Mouse (Mus musculus) spleen, adult 2 months (tissue): ENCODE data around the gene Col8a2. TPM values are rescaled to one million over a fixed set of nuclear protein-coding genes. Genes with fewer than 3 reads are reported as not detected.

Source experiments
- DNase-seq, 2 experiments: peaks; one replicate each; pipeline versions ENCODE4 v3.0.0 to v3.0.0-alpha.2; 2012 to 2021; ENCODE audit warnings: low spot score in 2 of 2, low read depth in 1 of 2
- H3K27ac ChIP-seq: fragments of 200-500 bp; 2 replicates; pipeline ENCODE4 v1.5.1; 2012; ENCODE audit warnings: low read length, inconsistent platforms; ENCODE audit not compliant: insufficient read depth
- H3K27me3 ChIP-seq: fragments of 200-500 bp; 2 replicates; pipeline ENCODE4 v1.6.1; 2012; ENCODE audit warnings: mild to moderate bottlenecking, moderate library complexity, low read length, inconsistent platforms; ENCODE audit not compliant: control insufficient read depth, insufficient read depth
- H3K36me3 ChIP-seq: fragments of 200-500 bp; 2 replicates; pipeline ENCODE4 v1.6.1; 2012; ENCODE audit warnings: mild to moderate bottlenecking, low read length, inconsistent platforms; ENCODE audit not compliant: control insufficient read depth, insufficient read depth
- H3K4me1 ChIP-seq: fragments of 200-500 bp; 2 replicates; pipeline ENCODE4 v1.6.1; 2011; ENCODE audit warnings: inconsistent platforms; ENCODE audit not compliant: control insufficient read depth, insufficient read depth, insufficient read length
- H3K4me3 ChIP-seq: fragments of 200-500 bp; 2 replicates; pipeline ENCODE4 v1.5.1; 2011; ENCODE audit warnings: mild to moderate bottlenecking, inconsistent platforms; ENCODE audit not compliant: insufficient read depth, insufficient read length; ENCODE audit errors: extremely low read depth
- CTCF ChIP-seq: fragments of 200-500 bp; IDR thresholded peaks from 2 replicates; pipeline ENCODE4 v1.5.1; 2011; ENCODE audit warnings: mild to moderate bottlenecking, inconsistent platforms; ENCODE audit not compliant: insufficient read depth, insufficient read length, insufficient replicate concordance; ENCODE audit errors: extremely low read depth
- POLR2A ChIP-seq: fragments of 200-500 bp; IDR thresholded peaks from 2 replicates; pipeline ENCODE4 v1.6.1; 2011; ENCODE audit warnings: low read depth, low read length, inconsistent platforms
- WGBS: fragments of 180-500 bp; shearing (Covaris S2); methylation state at CpG from one replicate; pipeline ENCODE4 v1.1.7; 2018; 5-methylcytosine and 5-hydroxymethylcytosine counted together
- polyA plus RNA-seq: library from polyadenylated mRNA; depleted of rRNA; stranded (reverse); fragments of >200 nt; gene quantifications from 2 replicates; pipeline ENCODE4 v1.2.3, GENCODE M21; 2012

Gene Col8a2
- polyA plus RNA-seq, 1 experiment = 3.2 TPM

DNA sequence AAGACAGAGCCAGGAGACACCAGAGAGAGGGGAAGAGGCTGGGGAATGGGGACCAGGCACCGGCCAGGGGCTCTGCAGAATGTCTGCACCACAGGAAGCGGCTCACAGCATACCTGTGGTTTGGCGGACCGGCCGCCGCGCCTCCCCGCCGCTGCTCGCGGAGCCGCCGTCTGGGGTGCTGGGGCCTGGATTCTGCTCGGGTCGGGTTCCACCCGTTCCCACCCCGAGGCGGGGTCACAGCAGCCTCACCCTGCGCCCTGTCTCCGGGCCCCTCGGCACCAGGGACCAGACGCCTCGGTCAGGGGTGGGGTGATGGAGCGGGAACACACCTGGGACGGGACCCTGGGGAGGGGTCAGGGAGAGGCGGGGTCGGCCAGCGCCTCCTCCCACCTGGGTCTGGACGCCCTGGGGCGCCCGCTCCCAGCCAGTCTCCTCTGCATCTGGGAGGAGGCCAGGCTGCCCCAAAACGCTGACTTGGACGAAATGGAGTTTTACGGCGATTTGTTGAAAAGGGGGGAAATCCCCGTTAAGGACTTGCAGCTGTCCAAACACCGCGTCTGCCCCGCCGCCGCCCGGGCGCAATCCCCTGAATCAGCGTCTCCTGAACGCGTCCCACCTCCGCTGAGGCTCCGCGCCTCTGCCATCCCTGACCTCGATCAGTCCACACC is 14.5 kb downstream of the Col8a2 start:
- no peak for TF ChIP-seq POLR2A
- TF ChIP-seq CTCF = no peak
- Histone ChIP-seq H3K27me3 (peaks cover 21% of the 10 kb centered on the region), H3K36me3 (no peaks in the 10 kb centered on the region), H3K27ac (no peak overlapping the region), H3K4me3 (peak overlapping the region; percentile 26; the same call in 1 of the 2 replicates), H3K4me1 (peaks cover 9% of the 10 kb centered on the region)
- 3% methylated on average over 50 of the region's 50 CpGs for WGBS
- no peak for DNase-seq

DNA sequence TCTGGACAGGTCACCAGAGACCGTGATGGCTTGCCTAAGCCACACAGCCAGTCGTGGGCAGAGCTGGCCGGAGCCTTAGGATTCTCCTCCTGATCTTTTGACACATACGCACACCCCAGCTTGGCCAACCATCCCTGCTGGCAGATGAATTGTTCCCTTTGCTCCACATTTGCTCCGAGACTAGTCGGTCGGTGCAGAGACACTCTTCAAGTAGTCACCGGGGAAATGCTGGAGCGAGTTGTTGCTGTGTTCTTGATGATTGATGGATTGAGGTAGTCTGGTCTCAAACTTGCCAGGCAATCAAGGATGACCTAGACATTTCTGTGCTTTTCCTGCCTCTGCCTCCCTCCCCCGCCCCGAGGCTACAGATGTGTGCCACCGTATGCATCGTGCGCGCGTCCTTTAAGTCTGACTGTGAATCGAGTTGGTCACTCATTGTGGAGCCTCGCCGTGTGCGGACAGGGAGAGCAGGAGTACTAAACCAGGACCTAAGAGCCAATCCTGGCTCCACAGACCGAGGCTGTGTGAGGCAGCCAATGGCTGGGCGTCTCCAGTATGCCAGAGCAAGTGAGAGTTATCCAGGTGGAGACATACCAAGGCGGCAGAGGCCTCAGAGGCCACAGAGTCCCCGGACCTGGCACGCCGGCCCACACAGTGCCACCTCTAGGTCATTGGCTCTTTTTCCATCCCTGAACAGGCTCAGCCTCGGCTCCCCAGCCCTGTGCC is 15.2 kb downstream of the Col8a2 start:
- Histone ChIP-seq H3K4me3 (peak overlapping the region; percentile 22; the same call in 1 of the 2 replicates), H3K4me1 (peaks cover 9% of the 10 kb centered on the region), H3K27me3 (peaks cover 20% of the 10 kb centered on the region), H3K36me3 (no peaks in the 10 kb centered on the region), H3K27ac (no peak overlapping the region)
- 27% methylated on average over 27 of the region's 27 CpGs for WGBS
- DNase-seq = no peak
- TF ChIP-seq CTCF (no peak), POLR2A (no peak)

DNA sequence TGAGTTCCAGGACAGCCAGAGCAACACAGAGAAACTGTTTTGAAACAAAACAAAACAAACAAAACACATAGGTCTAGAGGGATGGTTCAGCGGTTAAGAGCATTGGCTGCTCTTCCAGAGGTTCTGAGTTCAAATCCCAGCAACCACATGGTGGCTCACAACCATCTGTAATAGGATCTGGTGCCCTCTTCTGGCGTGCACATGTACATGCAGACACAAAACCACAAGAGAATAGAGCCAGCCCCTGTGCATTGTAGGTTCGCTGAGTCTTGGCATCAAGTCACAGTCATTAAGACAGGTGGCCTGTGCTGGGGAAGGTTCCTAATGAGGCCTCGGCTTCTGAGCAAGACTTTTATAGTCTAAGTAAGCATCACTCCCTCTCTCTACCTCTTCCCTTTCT is 17.3 kb downstream of the Col8a2 start:
- Histone ChIP-seq H3K27ac (no peak overlapping the region), H3K4me3 (no peak overlapping the region), H3K36me3 (no peaks in the 10 kb centered on the region), H3K27me3 (peaks cover 12% of the 10 kb centered on the region), H3K4me1 (peaks cover 9% of the 10 kb centered on the region)
- TF ChIP-seq POLR2A = no peak
- no peak for DNase-seq
- 61% methylated on average over 4 of the region's 4 CpGs for WGBS

DNA sequence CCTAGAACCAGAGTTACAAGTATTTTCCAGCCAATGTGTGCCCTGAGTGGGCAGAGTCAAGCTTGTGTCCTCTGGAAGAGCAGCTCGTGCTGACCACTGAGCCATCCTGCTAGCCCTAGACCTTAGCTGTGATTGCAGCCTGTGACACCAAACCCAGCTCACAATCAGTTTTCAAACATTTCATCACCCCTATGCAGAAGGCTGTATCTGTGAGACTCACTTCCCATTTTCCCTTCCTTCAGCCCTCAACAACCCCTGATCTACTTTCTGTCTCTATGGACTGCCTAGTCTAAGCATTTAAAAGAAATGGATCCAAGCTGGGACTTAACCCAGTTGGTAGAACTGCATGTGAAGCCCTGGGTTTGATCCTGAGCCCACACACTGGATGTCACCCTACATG is 18.8 kb downstream of the Col8a2 start:
- H3K27ac ChIP-seq = no peak overlapping the region
- peaks cover 12% of the 10 kb centered on the region for H3K27me3 ChIP-seq
- H3K36me3 ChIP-seq = no peaks in the 10 kb centered on the region
- H3K4me3 ChIP-seq = no peak overlapping the region
- TF ChIP-seq POLR2A (no peak), CTCF (no peak)
- no peak for DNase-seq
- 85% methylated on average over 1 of the region's 1 CpGs for WGBS
- H3K4me1 ChIP-seq = peaks cover 7% of the 10 kb centered on the region; the same call in 1 of the 2 replicates

DNA sequence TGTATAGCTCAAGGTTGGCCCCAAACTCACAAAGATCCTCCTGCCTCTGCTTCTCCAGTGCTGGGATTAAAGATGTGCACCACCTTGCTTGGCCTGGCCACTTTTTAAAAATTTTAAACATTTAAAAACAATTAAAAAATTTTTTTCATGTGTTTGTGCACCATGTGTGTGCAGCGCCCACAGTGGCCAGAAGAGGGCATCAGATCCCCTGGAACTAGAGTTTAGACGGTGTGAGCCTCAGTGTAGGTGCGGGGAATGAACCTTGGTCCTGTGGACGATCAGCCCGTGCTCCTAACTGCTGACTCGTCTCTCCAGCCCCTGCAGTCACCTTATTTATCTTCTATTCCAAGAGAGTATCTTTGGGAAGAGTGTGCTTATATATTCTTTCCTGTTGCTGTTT is 19.5 kb downstream of the Col8a2 start:
- no peak for DNase-seq
- 92% methylated on average over 6 of the region's 6 CpGs for WGBS
- H3K4me3 ChIP-seq = no peak overlapping the region
- no peaks in the 10 kb centered on the region for H3K36me3 ChIP-seq
- H3K4me1 ChIP-seq = peaks cover 3% of the 10 kb centered on the region; the same call in 1 of the 2 replicates
- H3K27ac ChIP-seq = no peak overlapping the region
- H3K27me3 ChIP-seq = peaks cover 9% of the 10 kb centered on the region
- TF ChIP-seq CTCF = no peak
- no peak for TF ChIP-seq POLR2A

DNA sequence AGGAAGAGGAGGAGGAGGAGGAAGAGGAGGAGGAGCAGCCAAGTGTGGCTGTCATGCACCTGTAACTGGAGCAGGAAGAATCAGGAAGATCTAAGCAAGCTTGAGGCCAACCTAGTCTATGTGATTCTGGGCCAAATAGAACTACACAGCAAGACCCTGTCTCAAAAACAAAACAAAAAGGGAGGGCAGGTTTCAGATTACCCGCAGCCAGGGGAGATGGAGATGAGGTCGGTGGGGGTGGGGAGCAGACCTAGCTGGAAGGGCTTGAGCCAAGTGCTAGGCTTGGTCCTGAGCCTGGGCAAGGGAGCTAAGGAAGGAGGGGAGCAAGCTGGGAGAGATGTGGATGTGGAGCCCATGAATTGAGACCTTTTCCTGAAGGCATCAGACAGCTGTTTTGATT is 20.2 kb downstream of the Col8a2 start:
- TF ChIP-seq POLR2A (no peak), CTCF (no peak)
- H3K27ac ChIP-seq = no peak overlapping the region
- H3K4me1 ChIP-seq = no peaks in the 10 kb centered on the region
- no peak overlapping the region for H3K4me3 ChIP-seq
- no peaks in the 10 kb centered on the region for H3K36me3 ChIP-seq
- H3K27me3 ChIP-seq = peaks cover 4% of the 10 kb centered on the region
- WGBS = 47% methylated on average over 2 of the region's 2 CpGs
- no peak for DNase-seq

DNA sequence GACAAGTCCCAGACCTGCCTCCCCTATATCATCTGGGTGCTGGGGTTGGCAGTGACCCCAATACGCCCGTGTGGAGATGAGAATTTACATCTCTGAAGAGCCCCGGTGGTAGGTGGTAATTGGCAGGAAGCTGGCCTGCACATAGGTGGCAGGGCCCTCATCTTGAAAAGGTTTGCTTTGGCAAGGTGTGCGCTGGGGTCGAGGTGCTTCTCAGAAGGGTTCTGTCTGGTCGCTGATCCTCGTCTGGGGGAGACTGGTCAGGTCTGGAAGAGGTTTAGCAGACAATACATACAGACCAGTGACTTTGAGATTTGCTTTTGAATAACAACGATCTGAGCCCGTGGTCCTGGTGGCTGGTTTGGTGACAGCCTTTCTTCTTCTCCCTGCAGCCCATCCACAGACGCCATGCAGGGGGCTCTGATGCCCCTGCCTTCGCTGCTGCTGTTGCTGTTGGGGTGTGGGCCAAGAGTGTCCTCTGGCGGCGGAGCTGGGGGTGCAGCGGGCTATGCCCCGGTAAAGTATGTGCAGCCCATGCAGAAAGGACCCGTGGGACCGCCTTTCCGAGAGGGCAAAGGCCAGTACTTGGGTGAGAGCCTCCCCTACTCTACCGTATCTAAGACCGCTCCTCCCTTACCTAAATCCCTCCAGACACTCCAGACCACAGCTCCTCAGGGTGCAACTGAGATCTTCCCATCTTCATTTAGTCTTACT is 22.8 kb downstream of the Col8a2 start:
- Histone ChIP-seq H3K4me3 (no peak overlapping the region), H3K4me1 (no peaks in the 10 kb centered on the region), H3K27me3 (no peaks in the 10 kb centered on the region; the same call in 1 of the 2 replicates), H3K36me3 (peaks cover 1% of the 10 kb centered on the region; the same call in 1 of the 2 replicates), H3K27ac (no peak overlapping the region)
- TF ChIP-seq CTCF = 0 out of 2 replicates have a peak, but pooled peaks have one; percentile 8
- no peak for TF ChIP-seq POLR2A
- DNase-seq = no peak
- 22% methylated on average over 20 of the region's 20 CpGs for WGBS
